ENCODE assay signal across 8 mouse cellular contexts in genomic region chr10:111539724-111540324, GRCm38 (mm10). TPM values are rescaled to one million over a fixed set of nuclear protein-coding genes. Genes with fewer than 3 reads are reported as not detected.
DNase-seq lines count a peak whose midpoint lies in the region; ATAC-seq and TF ChIP-seq lines count a peak whose summit lies in the region.

No protein-coding gene starts in this region.

- intact Hi-C loops in gastrocnemius, adult 2 months (cut with DNase I): no loop called here

- no peaks in the 10 kb centered on the region for H3K36me3 ChIP-seq in kidney, adult 2 months (ENCODE audit: control insufficient read depth, insufficient read depth, low read length)
- no peaks in the 10 kb centered on the region for H3K36me3 ChIP-seq in liver, embryonic 13.5 days
- no peaks in the 10 kb centered on the region for H3K36me3 ChIP-seq in myocyte (ENCODE audit: control insufficient read depth, insufficient read depth)

- no peaks in the 10 kb centered on the region for H3K79me2 ChIP-seq in myocyte (ENCODE audit: control insufficient read depth, insufficient read depth)

- peaks cover 5% of the 10 kb centered on the region for H3K4me1 ChIP-seq in kidney, adult 2 months (ENCODE audit: control insufficient read depth, insufficient read depth, low read length)
- peaks cover 29% of the 10 kb centered on the region for H3K4me1 ChIP-seq in liver, embryonic 13.5 days (replicated peaks)

- DNase-seq in gastrocnemius, adult 2 months: peak; percentile 36
- DNase-seq in gastrocnemius, adult 18-20 months (ENCODE audit: low spot score): no peak
- peak; percentile 72 for DNase-seq in embryo, embryonic 10 days (ENCODE audit: low spot score)
- DNase-seq in kidney, adult 2 months: peak; percentile 54
- DNase-seq in liver, embryonic 13.5 days: no peak
- DNase-seq in cerebellum, postnatal 4 days (ENCODE audit: low spot score in 2 of 2): no peak

- no peaks in the 10 kb centered on the region for H3K27me3 ChIP-seq in kidney, adult 2 months (replicated peaks; ENCODE audit: control insufficient read depth, insufficient read depth, low read length)
- no peaks in the 10 kb centered on the region for H3K27me3 ChIP-seq in liver, embryonic 13.5 days
- H3K27me3 ChIP-seq in myocyte (ENCODE audit: control insufficient read depth, insufficient read depth, insufficient read length): no peaks in the 10 kb centered on the region

- whole genome bisulfite sequencing in kidney, adult 2 months: 43% methylated on average over 9 of the region's 9 CpGs
- WGBS in liver, embryonic 13.5 days (ENCODE audit: insufficient replicate concordance): 28% methylated on average over 9 of the region's 9 CpGs

- H3ac ChIP-seq in myocyte (ENCODE audit: control insufficient read depth, insufficient read length): no peak overlapping the region

- 0 out of 2 replicates have a peak overlapping the region, but pooled peaks have one; percentile 24 for H3K4me2 ChIP-seq in liver, embryonic 13.5 days
- H3K4me2 ChIP-seq in myocyte (ENCODE audit: low read depth): peak overlapping the region; percentile 40

- TF ChIP-seq CTCF in gastrocnemius, adult 2 months (IDR thresholded peaks at IDR 0.05): no peak
- TF ChIP-seq CTCF in kidney, adult 2 months (conservative IDR thresholded peaks at IDR 0.05; ENCODE audit: insufficient read depth, insufficient read length, low read depth, low read length): no peak

- H3K27ac ChIP-seq in gastrocnemius, adult 2 months: peak overlapping the region; percentile 46; the same call in 1 of the 2 replicates
- H3K27ac ChIP-seq in kidney, adult 2 months (ENCODE audit: insufficient read depth, low read depth, low read length): no peak overlapping the region
- H3K27ac ChIP-seq in liver, embryonic 13.5 days: peak overlapping the region; percentile 61

- no peak for TF ChIP-seq POLR2A in kidney, adult 2 months (IDR thresholded peaks at IDR 0.05; ENCODE audit: low read depth, low read length)
- TF ChIP-seq POLR2A in myocyte (IDR thresholded peaks at IDR 0.05; ENCODE audit: insufficient read length, low read depth): no peak

- H3K9me3 ChIP-seq in liver, embryonic 13.5 days (replicated peaks): no peaks in the 10 kb centered on the region

- H3K9ac ChIP-seq in liver, embryonic 13.5 days: no peak overlapping the region

- peak; percentile 94 for ATAC-seq in granulocyte monocyte progenitor cell, adult 5-6 weeks (replicated peaks; ENCODE audit: poor library complexity, severe bottlenecking)
- ATAC-seq in liver, embryonic 13.5 days (ENCODE audit: low read depth): 0 out of 2 replicates have a peak, but pooled peaks have one; percentile 31

- no peak overlapping the region; the same call in 1 of the 2 replicates for H3K4me3 ChIP-seq in gastrocnemius, adult 2 months
- no peak overlapping the region for H3K4me3 ChIP-seq in kidney, adult 2 months (ENCODE audit: insufficient read depth, low read depth, low read length)
- H3K4me3 ChIP-seq in liver, embryonic 13.5 days (replicated peaks): no peak overlapping the region
- H3K4me3 ChIP-seq in myocyte: no peak overlapping the region

TF ChIP-seq in myocyte, 11 proteins besides CTCF, POLR2A, EP300 and RAD21:
- no peak for TF ChIP-seq MAX (IDR thresholded peaks at IDR 0.05; ENCODE audit: low read depth)
- no peak for TF ChIP-seq POLR2AphosphoS2 (IDR thresholded peaks at IDR 0.05; ENCODE audit: insufficient read length, low read depth)
- no peak for TF ChIP-seq TCF12 (IDR thresholded peaks at IDR 0.05; ENCODE audit: insufficient read depth, poor library complexity, severe bottlenecking)

RNA-seq across cellular contexts. Expression of gene Phlda1, which starts 33.7 kb away (rescaled TPM):
- total RNA-seq in gastrocnemius, adult 2 months (2021): 1 to 10 TPM; 4.2 to 4.9 TPM
- 1 to 10 TPM; 2.7 to 4.7 TPM for total RNA-seq in gastrocnemius, adult 18-20 months (2021)
- 0.26 and 1.9 TPM in 2 replicates for total RNA-seq in granulocyte monocyte progenitor cell, adult 5-6 weeks (2014; fragmentation: Nextera tagmentation)
- 1.1 and 1.2 TPM in 2 replicates for total RNA-seq in granulocyte monocyte progenitor cell, adult 5-6 weeks (2017)
- 7.8 and 9.5 TPM in 2 replicates for polyA plus RNA-seq in kidney, adult 2 months (2012; rRNA removed)
- 4.4 and 5.6 TPM in 2 replicates for polyA plus RNA-seq in liver, embryonic 13.5 days (2015; fragmentation: Nextera tagmentation; extraction: Ambion mirVana)
- polyA plus RNA-seq in myocyte (2012; fragmentation: generic; extraction: Trizol): 56.1 TPM

Comparison
In these comparisons a context has a peak if more than half of its experiments do, and no peak if none do; other contexts are left out.
1. DNase-seq: peak in gastrocnemius, adult 2 months (single experiment), embryo, embryonic 10 days (single experiment) and kidney, adult 2 months (single experiment); none in gastrocnemius, adult 18-20 months (single experiment), liver, embryonic 13.5 days (single experiment) and cerebellum, postnatal 4 days (0 of 2).